Mouse (Mus musculus): ENCODE data around the gene Lrrc72.

Lrrc72 gene

DNA sequence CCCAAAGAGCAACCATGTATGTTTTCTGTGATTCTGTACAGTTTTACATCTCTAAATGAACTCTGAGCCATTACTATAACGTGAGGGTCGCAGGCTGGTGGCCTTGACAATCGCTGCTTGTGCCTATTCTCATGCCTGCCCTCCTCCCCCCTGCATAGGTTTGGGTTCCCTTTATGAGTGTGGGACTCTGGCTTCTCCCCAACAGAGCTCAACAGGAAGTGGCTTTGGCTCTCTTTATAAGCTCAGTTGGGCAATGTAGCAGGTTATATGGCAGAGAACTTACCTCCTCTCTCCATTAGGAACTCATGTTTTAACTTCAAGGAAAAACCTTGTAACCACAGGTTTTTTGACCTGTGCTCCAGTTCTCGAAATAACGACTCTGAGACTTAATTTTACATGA, 62.9 kb downstream of the Lrrc72 start:
- no peak for DNase-seq (ENCODE audit: low spot score in 2 of 2)

DNA sequence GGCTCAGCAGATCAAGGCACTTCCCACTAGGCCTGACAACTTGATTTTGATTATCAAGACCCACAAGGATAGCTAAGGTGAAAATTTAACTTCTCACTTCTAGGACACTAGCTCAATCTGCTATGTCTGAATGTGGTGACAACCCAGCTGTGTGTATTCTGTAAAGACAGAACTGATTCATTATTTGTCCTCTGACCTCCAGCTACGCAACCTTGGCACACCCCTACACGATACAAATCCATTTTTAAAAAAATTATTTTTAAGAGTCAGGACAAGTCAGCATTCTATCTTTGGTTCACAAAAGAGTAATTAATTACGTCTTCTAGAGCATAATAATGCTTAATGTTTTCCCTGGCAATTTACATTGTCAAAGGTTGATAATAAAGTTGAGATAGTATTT, 63.6 kb downstream of the Lrrc72 start:
- no peak for DNase-seq (ENCODE audit: low spot score in 2 of 2)

DNA sequence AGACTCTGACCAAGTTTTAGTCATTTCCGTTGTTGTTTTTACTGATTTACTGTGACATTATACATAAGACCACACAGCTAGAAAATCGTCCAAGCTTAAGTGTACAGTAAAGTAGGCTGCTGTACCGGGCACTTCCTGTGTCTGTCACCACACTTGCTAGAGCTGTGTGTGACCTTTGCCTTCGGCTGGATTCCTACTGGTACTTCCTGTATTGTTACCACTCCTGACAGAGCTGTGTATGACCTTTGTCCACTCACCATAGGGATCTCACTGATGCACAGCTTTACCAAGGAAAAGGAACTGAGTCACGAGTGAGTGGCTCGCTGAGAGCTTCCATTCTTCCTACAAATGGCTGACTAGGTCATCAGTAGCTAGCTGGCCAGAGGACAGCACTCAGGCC, 66.1 kb downstream of the Lrrc72 start:
- DNase-seq (ENCODE audit: low spot score in 2 of 2), result no peak

- DNase-seq (ENCODE audit: low spot score in 2 of 2), result no peak
These were observed 70.6 kb downstream of the Lrrc72 start for GRCm38 (mm10) chr12:36182570-36182969.

GRCm38 (mm10) chr12:36177227-36177626, 76.0 kb downstream of the Lrrc72 start:
- no peak for DNase-seq (ENCODE audit: low spot score in 2 of 2)

GRCm38 (mm10) chr12:36165299-36165698, 87.9 kb downstream of the Lrrc72 start:
- DNase-seq (ENCODE audit: low spot score in 2 of 2), result no peak

DNA sequence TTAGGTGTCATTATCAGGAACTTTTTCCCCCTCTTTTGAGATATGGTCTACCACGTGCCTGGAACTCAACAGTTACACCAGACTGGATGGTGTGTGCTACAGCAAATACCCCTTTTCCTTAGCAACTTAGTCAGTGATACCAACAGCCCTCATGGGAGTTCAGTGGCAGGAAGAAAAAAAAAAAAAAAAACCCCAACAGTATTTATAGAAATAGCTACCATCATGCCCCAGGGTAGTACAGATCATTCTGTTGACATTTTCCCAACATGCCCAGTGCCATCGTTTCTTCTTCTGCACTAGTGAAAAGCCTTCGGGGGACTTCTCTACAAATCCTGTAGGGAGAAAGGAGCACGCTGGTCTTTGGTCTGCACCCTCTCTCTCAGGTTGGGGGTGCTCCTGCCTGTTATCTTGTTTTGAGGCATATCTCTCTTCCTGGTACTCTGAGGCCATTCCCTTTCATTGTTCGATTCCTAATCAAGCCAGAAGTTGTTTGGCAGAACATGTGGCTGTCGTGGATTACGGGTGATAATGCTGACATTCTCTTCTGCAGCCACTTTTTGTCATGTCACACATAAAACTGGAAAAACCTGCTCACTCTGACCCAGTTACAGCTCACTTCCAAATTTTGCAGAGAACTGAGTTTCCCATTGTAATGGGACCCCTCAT, 88.9 kb downstream of the Lrrc72 start:
- DNase-seq (ENCODE audit: low spot score in 2 of 2), result no peak

All from cerebellum, postnatal 4 days (tissue).